Mouse (Mus musculus) hindbrain, embryonic 10.5 days (tissue): ENCODE results near the gene Efna2. TPM values are rescaled to one million over a fixed set of nuclear protein-coding genes. Genes with fewer than 3 reads are reported as not detected.
"Not testable (repeated sequence)": the region's sequence is repeated elsewhere in the genome, so short reads cannot be mapped to it uniquely, and the experiment has no call there.

Experiments
- DNase-seq: peaks from one replicate; pipeline ENCODE4 v3.0.0-alpha.2; 2017; ENCODE audit warnings: low spot score
- H3K27ac ChIP-seq: fragments of 300-500 bp; sonication (generic); 2 replicates; pipeline ENCODE4 v1.5.1; 2016; ENCODE audit warnings: mild to moderate bottlenecking, moderate library complexity
- H3K27me3 ChIP-seq: fragments of 300-500 bp; sonication (generic); 2 replicates; pipeline ENCODE4 v1.6.1; 2016; ENCODE audit warnings: mild to moderate bottlenecking; ENCODE audit not compliant: poor library complexity, insufficient read depth, severe bottlenecking
- H3K36me3 ChIP-seq: fragments of 300-500 bp; sonication (generic); 2 replicates; pipeline ENCODE4 v1.6.1; 2016; ENCODE audit warnings: mild to moderate bottlenecking, moderate library complexity
- H3K4me1 ChIP-seq: fragments of 300-500 bp; sonication (generic); replicated peaks from 2 replicates; pipeline ENCODE4 v1.6.1; 2016; ENCODE audit warnings: mild to moderate bottlenecking
- H3K4me3 ChIP-seq: fragments of 300-500 bp; sonication (generic); 2 replicates; pipeline ENCODE4 v1.5.1; 2016; ENCODE audit warnings: mild to moderate bottlenecking, moderate library complexity
- H3K9me3 ChIP-seq: fragments of 300-500 bp; sonication (generic); 2 replicates; pipeline ENCODE4 v1.6.1; 2016; ENCODE audit warnings: mild to moderate bottlenecking, moderate library complexity
- WGBS: fragments of 180-500 bp; shearing (Covaris S2); methylation state at CpG from one replicate; pipeline ENCODE4 v1.1.7; 2016; 5-methylcytosine and 5-hydroxymethylcytosine counted together
- polyA plus RNA-seq: library from polyadenylated mRNA; unstranded; fragments of >200 nt; fragmentation: Nextera tagmentation; extraction: Ambion mirVana; gene quantifications from 2 replicates; pipeline ENCODE4 v1.2.1, GENCODE M21; 2016

The Efna2 gene
- polyA plus RNA-seq, 1 experiment from 2014 or later, result 41.3 TPM

DNA sequence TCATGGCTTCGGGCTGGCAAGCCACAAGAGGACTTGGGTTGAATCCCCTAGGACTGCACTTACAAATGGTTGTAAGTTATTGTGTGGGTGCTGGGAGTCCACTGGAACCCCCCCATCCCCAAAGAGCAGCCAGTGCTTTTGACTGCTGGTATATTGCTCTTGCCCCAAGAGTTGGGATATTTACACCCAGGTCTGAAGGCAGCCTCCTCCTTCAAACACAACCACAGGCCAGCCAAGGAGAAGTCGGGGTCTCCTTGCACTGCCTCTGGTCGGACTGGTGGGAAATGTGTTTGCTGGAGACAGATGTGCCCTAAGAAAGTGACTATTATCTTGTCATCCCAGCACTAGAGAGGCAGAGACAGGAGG is 17.1 kb upstream of the Efna2 start:
- H3K36me3 ChIP-seq, result peaks cover 14% of the 10 kb centered on the region
- H3K4me3 ChIP-seq, result peak overlapping the region; percentile 49
- DNase-seq, result no peak
- peak overlapping the region; percentile 93 for H3K27ac ChIP-seq
- H3K9me3 ChIP-seq, result no peaks in the 10 kb centered on the region
- H3K27me3 ChIP-seq, result peaks cover 8% of the 10 kb centered on the region
- H3K4me1 ChIP-seq, result peaks cover 96% of the 10 kb centered on the region
- WGBS, result 86% methylated on average over 3 of the region's 3 CpGs

DNA sequence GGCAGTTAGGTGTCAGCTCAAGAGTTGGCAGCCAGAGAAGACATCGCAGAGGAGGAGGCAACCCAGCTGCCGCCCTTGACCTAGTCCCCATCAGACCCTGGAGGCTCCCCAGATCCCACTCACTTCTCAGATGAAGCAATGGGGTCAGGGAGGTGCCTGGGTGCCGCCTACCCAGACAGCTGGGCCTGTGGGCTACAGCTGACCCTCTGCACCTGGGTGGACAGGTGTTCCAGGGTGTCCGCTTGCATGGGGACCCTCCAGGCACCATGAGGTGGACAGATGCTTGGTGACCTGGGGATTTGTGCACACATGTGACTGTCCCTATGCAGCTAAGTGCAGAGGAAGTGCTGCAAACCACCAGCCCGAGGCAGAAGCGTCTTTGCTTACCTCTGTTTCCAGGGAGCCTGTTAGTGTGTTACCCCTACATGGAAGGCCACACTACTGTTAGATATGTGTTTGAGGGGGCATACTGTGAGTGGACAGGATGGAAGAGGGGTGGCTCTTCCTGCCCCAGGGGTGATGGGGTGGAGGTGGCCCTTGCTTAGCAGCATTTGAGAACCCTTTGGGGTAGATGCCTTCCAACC is 16.5 kb upstream of the Efna2 start:
- Histone ChIP-seq H3K4me1 (peaks cover 91% of the 10 kb centered on the region), H3K4me3 (peak overlapping the region; percentile 49; the same call in 1 of the 2 replicates), H3K27ac (peak overlapping the region; percentile 93), H3K36me3 (peaks cover 8% of the 10 kb centered on the region), H3K27me3 (peaks cover 8% of the 10 kb centered on the region), H3K9me3 (no peaks in the 10 kb centered on the region)
- DNase-seq, result no peak
- 72% methylated on average over 6 of the region's 6 CpGs for WGBS

DNA sequence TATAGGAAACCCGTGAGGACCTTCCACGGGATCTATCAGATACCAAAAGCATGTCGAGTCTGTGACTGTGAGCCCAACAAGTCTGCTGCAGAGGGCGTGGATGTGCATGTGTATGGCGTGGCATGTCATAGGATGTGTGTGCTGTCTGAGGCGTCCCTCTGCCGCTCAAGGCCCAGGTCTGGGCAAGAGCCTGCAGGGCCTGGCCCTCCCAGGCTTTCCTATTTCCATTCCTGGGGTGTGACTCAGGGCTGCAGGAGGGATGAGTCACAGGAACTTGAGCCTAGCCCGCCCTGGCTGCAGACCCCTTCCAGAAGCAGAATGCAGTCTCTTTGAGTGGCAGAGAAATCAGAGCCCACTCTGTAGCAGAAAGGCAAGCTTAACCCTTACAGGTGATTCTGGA is 15.6 kb upstream of the Efna2 start:
- DNase-seq, result no peak
- WGBS, result 77% methylated on average over 8 of the region's 8 CpGs
- Histone ChIP-seq H3K36me3 (no peaks in the 10 kb centered on the region), H3K9me3 (no peaks in the 10 kb centered on the region), H3K27ac (peak overlapping the region; percentile 81; the same call in 1 of the 2 replicates), H3K4me3 (peak overlapping the region; percentile 53; the same call in 1 of the 2 replicates), H3K4me1 (peaks cover 87% of the 10 kb centered on the region), H3K27me3 (peaks cover 8% of the 10 kb centered on the region)

DNA sequence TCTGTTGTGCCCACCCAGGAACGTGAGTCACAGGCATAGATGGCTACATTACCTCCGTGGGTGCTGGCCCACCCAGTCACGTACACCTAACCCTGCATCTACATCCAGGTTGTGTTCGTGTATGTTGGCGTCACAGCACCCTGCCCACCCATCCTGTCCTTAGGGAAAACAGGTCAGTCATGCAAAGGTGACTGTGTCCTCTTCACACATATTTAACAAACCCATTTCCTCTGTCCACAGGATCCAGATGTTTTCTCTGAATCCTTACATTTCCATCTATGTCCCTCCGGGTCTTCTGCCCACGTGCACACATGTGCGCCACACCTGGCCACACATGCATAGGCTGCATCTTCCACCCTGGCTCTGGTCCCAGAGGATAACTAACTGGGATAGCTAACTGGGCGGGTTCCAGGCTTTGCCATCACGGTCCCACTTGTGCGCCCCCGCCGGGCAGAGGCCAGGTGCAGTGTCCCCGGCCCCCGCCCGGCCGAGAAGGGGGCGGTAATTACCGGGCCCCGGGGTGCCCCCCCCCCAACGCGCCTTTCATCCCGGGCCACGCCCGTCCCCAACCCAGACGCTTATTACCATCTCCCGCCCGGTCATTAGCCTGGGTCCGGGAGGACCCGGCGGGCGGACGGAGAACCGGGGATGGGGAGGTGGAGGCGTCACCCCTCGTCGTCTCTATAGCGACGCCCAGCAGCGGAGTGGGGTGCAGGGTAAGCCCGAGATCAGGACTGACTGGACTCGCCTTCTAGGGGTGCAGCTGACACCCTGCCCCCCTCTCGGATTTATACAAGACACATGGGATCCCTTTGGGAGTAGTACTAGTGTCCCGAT is 14.9 kb upstream of the Efna2 start:
- DNase-seq, result no peak
- Histone ChIP-seq H3K4me1 (peaks cover 87% of the 10 kb centered on the region), H3K9me3 (no peaks in the 10 kb centered on the region), H3K27me3 (peaks cover 8% of the 10 kb centered on the region), H3K36me3 (peaks cover 6% of the 10 kb centered on the region; the same call in 1 of the 2 replicates), H3K4me3 (peak overlapping the region; percentile 53), H3K27ac (peak overlapping the region; percentile 81)
- WGBS, result 11% methylated on average over 44 of the region's 44 CpGs

DNA sequence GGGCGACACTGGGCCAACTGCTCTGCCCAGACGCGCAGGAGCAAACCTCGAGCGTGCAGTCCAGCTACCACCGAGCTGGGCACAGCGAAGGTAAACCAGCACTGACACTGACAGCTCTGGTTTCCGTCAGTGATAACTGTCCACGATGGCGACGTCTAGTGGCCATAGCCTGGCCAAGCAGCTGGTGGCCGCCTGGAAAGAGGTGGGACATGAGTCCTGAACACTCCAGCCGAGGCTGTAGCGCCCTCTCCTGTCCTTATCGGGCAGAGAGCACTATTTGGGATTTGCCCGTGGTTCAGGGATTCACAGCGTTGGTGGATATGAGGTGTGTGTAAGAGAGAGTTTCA is 14.3 kb upstream of the Efna2 start:
- DNase-seq, result peak; percentile 96
- Histone ChIP-seq H3K4me1 (peaks cover 87% of the 10 kb centered on the region), H3K27me3 (peaks cover 8% of the 10 kb centered on the region), H3K4me3 (peak overlapping the region; percentile 53), H3K36me3 (peaks cover 11% of the 10 kb centered on the region), H3K27ac (peak overlapping the region; percentile 81), H3K9me3 (no peaks in the 10 kb centered on the region)
- WGBS, result under 1% methylated on average over 17 of the region's 17 CpGs

DNA sequence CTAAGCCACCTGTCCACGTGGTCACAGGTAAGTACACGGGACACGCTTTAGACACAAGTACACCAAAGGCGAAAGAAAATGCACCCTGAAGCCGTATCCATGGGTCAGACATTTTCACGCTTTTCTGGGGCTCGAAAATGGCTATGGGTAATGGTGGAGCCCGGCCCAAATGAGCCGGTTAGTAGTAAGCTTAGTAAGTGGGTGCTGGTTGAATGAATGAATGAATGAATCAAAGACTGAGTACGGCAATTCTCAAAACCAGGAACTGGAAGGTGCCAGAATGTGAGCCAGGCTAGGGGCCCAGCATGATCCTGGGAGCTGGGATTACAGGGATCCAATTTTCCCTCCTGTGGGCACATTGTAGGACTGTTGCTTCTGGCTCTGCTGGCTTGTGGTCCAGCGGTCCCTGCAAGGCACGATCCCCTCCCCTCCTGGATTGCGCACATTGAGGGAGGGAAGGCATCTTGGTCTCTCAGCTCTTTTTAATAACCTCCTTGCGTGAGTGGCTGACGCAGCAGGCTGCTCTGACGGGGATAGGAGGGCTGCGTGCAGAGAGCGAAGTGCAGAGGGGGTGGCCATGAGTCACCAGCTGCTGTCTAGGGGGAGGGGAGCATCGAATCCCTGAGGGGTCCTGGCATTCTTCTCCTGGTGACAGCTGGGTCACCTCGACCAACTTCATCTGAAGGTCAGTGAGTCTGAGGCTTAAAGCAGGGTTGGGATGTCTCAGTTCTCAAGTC is 13.7 kb upstream of the Efna2 start, which contains the start of gene Cirbp:
Cirbp (plus strand) TSS at position 594 of the 737 bp plus-strand sequence.
- Histone ChIP-seq H3K4me3 (peak within 1 kb of the TSS; percentile 93), H3K9me3 (no peaks in the 10 kb centered on the region), H3K27ac (peak within 1 kb of the TSS; percentile 100), H3K36me3 (peaks cover 17% of the 10 kb centered on the region), H3K4me1 (peaks cover 87% of the 10 kb centered on the region), H3K27me3 (peaks cover 8% of the 10 kb centered on the region)
- DNase-seq, result peak; percentile 54
- 16% methylated on average over 20 of the region's 20 CpGs for WGBS

DNA sequence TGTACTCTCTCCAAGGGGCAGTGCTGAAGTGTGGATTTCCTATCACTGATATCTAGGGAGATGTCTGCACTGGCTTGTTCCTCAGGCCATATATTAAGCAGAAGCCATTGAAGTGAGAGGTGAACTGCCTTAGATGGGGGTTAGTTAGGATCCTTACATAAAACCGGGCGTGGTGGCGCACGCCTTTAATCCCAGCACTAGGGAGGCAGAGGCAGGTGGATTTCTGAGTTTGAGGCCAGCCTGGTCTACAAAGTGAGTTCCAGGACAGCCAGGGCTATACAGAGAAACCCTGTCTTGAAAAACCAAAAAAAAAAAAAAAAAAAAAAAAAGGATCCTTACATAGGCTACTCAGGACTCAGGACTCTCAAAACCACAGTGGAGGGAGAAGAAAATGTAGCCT is 13.1 kb upstream of the Efna2 start:
- WGBS, result 85% methylated on average over 4 of the region's 4 CpGs
- H3K4me3 ChIP-seq, result peak overlapping the region; percentile 93
- H3K9me3 ChIP-seq, DNase-seq, H3K27me3 ChIP-seq: not testable (repeated sequence)
- H3K36me3 ChIP-seq, result peaks cover 22% of the 10 kb centered on the region
- H3K27ac ChIP-seq, result peak overlapping the region; percentile 100
- peaks cover 85% of the 10 kb centered on the region for H3K4me1 ChIP-seq

DNA sequence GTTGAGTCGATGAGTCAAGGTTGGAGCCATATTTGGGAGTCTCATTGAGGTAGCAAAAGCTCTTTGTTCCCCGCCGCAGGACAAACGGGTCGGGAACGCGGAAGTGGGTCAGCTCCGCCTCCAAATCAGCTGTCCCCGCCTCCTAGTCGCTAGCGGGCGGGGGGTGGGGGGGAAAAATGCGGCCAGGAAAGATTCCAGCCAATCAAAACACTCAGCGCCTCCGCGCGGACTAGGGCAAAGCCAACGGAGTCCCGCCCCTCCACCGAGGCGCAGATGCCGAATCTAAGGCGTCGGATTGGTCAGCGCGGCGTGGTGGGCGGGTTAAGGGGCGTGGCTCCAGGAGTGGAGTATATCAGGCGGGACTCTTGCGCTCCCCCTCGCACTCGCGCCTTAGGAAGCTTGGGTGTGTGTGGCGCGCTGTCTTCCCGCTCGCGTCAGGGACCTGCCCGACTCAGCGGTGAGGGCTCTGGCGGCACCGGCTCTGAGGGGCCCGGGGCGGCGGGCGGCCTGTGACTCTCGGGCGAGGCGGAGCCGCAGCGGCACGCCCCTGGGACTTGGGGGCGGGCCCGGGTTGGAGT is 11.7 kb upstream of the Efna2 start:
- Histone ChIP-seq H3K36me3 (peaks cover 36% of the 10 kb centered on the region), H3K27me3 (peaks cover 8% of the 10 kb centered on the region), H3K27ac (peak overlapping the region; percentile 100), H3K9me3 (no peaks in the 10 kb centered on the region), H3K4me3 (peak overlapping the region; percentile 93), H3K4me1 (peaks cover 84% of the 10 kb centered on the region)
- WGBS, result under 1% methylated on average over 55 of the region's 55 CpGs
- peak; percentile 99 for DNase-seq

DNA sequence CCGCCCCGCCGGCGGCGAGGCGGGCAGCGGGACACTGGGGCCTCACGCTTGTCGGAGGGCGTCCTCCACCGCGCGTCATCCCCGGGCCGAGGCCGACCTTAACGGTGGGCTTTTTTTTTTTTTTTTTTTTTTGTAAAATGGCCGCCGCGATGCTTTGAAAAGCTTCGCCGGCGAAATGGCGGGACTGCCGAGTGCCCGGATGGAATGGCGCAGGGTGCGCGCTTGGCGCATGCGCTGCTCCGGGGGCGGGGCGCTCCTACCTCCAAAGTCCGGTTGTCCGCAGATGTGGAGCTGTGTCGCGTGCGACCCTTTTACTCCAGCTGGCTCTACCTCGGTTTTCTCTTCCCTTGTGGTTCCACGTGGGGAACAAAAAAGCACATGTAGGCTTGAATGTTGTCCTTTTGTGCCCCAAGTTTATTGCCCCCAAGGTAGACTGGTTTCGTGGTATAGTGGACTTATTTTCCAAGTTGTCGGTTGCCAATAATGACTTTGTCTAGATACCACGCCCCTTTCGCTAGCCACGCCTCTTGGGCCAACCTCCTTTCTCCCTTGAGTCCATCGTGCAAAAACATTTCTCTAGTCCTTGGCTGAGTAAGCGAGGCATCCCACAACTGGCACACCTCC is 11.1 kb upstream of the Efna2 start:
- peaks cover 83% of the 10 kb centered on the region for H3K4me1 ChIP-seq
- peaks cover 40% of the 10 kb centered on the region for H3K36me3 ChIP-seq
- WGBS, result under 1% methylated on average over 48 of the region's 48 CpGs
- peak overlapping the region; percentile 93 for H3K4me3 ChIP-seq
- no peaks in the 10 kb centered on the region for H3K9me3 ChIP-seq
- DNase-seq, result peak; percentile 96
- H3K27me3 ChIP-seq, result peaks cover 8% of the 10 kb centered on the region
- peak overlapping the region; percentile 100 for H3K27ac ChIP-seq

DNA sequence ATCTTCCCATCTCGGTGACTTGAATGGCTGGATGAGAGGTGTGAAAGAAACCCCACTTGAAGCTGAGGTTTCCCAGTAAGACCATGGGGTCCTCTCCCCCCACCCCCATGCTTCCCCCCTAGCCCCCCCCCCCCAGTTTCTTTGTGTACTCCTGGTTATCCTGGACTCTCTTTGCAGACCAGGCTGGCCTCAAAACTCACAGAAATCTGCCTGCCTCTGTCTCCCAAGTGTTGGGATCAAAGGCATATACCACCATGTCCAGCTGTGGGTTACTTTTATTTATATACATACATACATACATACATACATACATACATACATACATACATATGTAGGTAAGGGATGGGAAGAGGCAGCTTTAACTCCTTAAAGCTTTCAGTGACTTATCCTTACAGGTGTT is 10.2 kb upstream of the Efna2 start:
- DNase-seq, result no peak
- peaks cover 81% of the 10 kb centered on the region for H3K4me1 ChIP-seq
- peak overlapping the region; percentile 100 for H3K27ac ChIP-seq
- no peaks in the 10 kb centered on the region for H3K9me3 ChIP-seq
- H3K36me3 ChIP-seq, result peaks cover 40% of the 10 kb centered on the region
- WGBS, result 74% methylated on average over 1 of the region's 1 CpGs
- H3K4me3 ChIP-seq, result peak overlapping the region; percentile 93
- H3K27me3 ChIP-seq, result peaks cover 2% of the 10 kb centered on the region

DNA sequence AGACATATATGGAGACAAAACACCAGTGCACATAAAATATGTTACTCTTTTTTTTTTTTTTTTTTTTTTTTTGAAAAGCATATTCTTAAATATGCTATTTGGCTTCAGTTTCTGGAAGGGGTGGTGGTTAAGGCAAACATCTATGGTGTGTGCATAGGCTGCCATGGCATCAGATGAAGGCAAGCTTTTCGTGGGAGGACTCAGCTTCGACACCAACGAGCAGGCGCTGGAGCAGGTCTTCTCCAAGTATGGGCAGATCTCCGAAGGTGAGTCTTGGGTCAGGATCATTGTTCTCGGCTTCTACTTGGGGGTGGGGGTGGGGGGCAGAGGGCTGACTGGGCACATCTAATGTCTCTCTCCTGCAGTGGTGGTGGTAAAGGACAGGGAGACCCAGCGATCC is 9.6 kb upstream of the Efna2 start:
- no peaks in the 10 kb centered on the region for H3K27me3 ChIP-seq
- H3K4me3 ChIP-seq, result peak overlapping the region; percentile 93; the same call in 1 of the 2 replicates
- H3K9me3 ChIP-seq, result no peaks in the 10 kb centered on the region
- peaks cover 78% of the 10 kb centered on the region for H3K4me1 ChIP-seq
- DNase-seq, result no peak
- no peak overlapping the region for H3K27ac ChIP-seq
- 98% methylated on average over 7 of the region's 7 CpGs for WGBS
- H3K36me3 ChIP-seq, result peaks cover 40% of the 10 kb centered on the region

DNA sequence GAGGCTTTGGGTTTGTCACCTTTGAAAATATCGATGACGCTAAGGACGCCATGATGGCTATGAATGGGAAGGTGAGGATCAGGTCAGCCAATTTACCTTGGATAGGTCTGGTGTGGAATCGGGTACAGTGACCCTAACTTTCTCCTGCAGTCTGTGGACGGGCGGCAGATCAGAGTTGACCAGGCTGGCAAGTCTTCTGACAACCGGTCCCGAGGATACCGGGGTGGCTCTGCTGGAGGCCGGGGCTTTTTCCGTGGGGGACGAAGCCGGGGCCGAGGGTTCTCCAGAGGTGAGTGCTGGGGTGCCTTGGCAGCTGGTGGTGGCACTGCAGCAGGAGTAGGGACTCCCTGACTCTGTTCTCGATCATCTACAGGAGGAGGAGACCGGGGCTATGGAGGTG is 9.2 kb upstream of the Efna2 start:
- Histone ChIP-seq H3K27me3 (no peaks in the 10 kb centered on the region), H3K36me3 (peaks cover 40% of the 10 kb centered on the region), H3K4me3 (peak overlapping the region; percentile 25; the same call in 1 of the 2 replicates), H3K4me1 (peaks cover 78% of the 10 kb centered on the region), H3K9me3 (no peaks in the 10 kb centered on the region), H3K27ac (no peak overlapping the region)
- DNase-seq, result no peak
- 94% methylated on average over 16 of the region's 16 CpGs for WGBS
